Mouse (Mus musculus): Measurements from ENCODE around the gene Clta.

DNA sequence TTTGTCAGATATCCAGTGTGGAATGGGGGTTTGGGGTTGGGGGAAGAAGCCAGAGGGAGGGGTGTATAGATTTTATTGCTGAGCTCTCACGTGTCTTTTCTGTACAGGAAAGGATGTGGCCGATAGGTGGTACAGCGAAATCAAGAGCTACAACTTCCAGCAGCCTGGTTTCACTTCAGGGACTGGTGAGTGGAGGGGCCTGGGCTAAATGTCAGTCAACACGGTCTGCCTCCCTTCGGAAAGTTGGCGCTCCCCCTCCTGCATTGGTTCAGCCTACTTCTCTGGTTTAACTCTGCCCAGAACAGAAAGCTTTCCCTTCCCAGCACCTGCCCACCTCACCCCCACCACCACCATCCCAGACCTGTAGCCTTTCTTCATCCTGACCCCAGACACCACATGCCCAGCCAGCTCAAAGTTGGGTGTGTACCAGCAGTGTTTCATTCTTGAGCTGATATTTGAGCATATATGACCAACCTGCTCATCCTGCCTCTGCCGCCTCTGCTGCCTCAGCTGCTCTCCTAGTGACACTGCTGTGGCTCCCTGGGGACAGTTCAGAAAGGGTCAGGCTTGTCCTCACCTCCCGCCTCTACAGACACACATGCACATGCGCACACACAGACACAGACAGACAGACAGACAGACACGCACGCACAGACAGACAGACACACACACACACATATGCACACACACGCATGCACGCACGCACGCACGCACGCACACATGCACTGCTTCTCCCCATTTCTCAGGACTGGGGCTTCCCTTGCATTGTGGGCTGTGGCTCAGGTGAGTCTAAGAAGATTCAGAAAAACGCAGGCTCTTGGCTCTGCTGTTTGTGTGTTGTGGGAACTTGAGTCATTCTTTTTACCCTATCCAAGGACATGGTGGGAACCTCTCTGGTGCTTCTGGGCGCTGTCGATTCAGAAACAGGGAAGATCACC, 33.6 kb upstream of the Clta start:
- TF ChIP-seq CHD2 (IDR thresholded peaks at IDR 0.05; ENCODE audit: low read depth, low read length), result no peak
- no peak for TF ChIP-seq ZC3H11A (IDR thresholded peaks at IDR 0.05; ENCODE audit: borderline replicate concordance, low read depth, low read length)
